Mouse (Mus musculus) embryonic fibroblast, embryonic 13.5 days (primary cell): ENCODE data around the gene Smad5.

Experiments
- CTCF ChIP-seq: IDR thresholded peaks from 2 replicates; pipeline ENCODE4 v1.5.1; 2011; ENCODE audit warnings: mild to moderate bottlenecking, control low read depth, low read length, moderate library complexity, borderline replicate concordance; ENCODE audit not compliant: insufficient read depth
- POLR2A ChIP-seq: IDR thresholded peaks from 2 replicates; pipeline ENCODE4 v1.6.1; 2011; ENCODE audit warnings: low read depth, mild to moderate bottlenecking, control low read depth, low read length, moderate library complexity

- TF ChIP-seq CTCF: peak; percentile 45; the same call in 1 of the 2 replicates
- no peak for TF ChIP-seq POLR2A
These were observed 69.8 kb downstream of the Smad5 start for GRCm38 (mm10) chr13:56772592-56772991.
